Mouse (Mus musculus) spleen, adult 2 months (tissue): ENCODE data around the gene Crisp2. TPM values are rescaled to one million over a fixed set of nuclear protein-coding genes. Genes with fewer than 3 reads are reported as not detected.

Experiments
- DNase-seq, 2 experiments: peaks; one replicate each; pipeline versions ENCODE4 v3.0.0 to v3.0.0-alpha.2; 2012 to 2021; ENCODE audit warnings: low spot score in 2 of 2, low read depth in 1 of 2
- H3K27ac ChIP-seq: fragments of 200-500 bp; 2 replicates; pipeline ENCODE4 v1.5.1; 2012; ENCODE audit warnings: low read length, inconsistent platforms; ENCODE audit not compliant: insufficient read depth
- H3K27me3 ChIP-seq: fragments of 200-500 bp; 2 replicates; pipeline ENCODE4 v1.6.1; 2012; ENCODE audit warnings: mild to moderate bottlenecking, moderate library complexity, low read length, inconsistent platforms; ENCODE audit not compliant: control insufficient read depth, insufficient read depth
- H3K36me3 ChIP-seq: fragments of 200-500 bp; 2 replicates; pipeline ENCODE4 v1.6.1; 2012; ENCODE audit warnings: mild to moderate bottlenecking, low read length, inconsistent platforms; ENCODE audit not compliant: control insufficient read depth, insufficient read depth
- H3K4me1 ChIP-seq: fragments of 200-500 bp; 2 replicates; pipeline ENCODE4 v1.6.1; 2011; ENCODE audit warnings: inconsistent platforms; ENCODE audit not compliant: control insufficient read depth, insufficient read depth, insufficient read length
- H3K4me3 ChIP-seq: fragments of 200-500 bp; 2 replicates; pipeline ENCODE4 v1.5.1; 2011; ENCODE audit warnings: mild to moderate bottlenecking, inconsistent platforms; ENCODE audit not compliant: insufficient read depth, insufficient read length; ENCODE audit errors: extremely low read depth
- CTCF ChIP-seq: fragments of 200-500 bp; IDR thresholded peaks from 2 replicates; pipeline ENCODE4 v1.5.1; 2011; ENCODE audit warnings: mild to moderate bottlenecking, inconsistent platforms; ENCODE audit not compliant: insufficient read depth, insufficient read length, insufficient replicate concordance; ENCODE audit errors: extremely low read depth
- POLR2A ChIP-seq: fragments of 200-500 bp; IDR thresholded peaks from 2 replicates; pipeline ENCODE4 v1.6.1; 2011; ENCODE audit warnings: low read depth, low read length, inconsistent platforms
- WGBS: fragments of 180-500 bp; shearing (Covaris S2); methylation state at CpG from one replicate; pipeline ENCODE4 v1.1.7; 2018; 5-methylcytosine and 5-hydroxymethylcytosine counted together
- polyA plus RNA-seq: library from polyadenylated mRNA; depleted of rRNA; stranded (reverse); fragments of >200 nt; gene quantifications from 2 replicates; pipeline ENCODE4 v1.2.3, GENCODE M21; 2012

Crisp2 gene
- polyA plus RNA-seq, 1 experiment = not detected

DNA sequence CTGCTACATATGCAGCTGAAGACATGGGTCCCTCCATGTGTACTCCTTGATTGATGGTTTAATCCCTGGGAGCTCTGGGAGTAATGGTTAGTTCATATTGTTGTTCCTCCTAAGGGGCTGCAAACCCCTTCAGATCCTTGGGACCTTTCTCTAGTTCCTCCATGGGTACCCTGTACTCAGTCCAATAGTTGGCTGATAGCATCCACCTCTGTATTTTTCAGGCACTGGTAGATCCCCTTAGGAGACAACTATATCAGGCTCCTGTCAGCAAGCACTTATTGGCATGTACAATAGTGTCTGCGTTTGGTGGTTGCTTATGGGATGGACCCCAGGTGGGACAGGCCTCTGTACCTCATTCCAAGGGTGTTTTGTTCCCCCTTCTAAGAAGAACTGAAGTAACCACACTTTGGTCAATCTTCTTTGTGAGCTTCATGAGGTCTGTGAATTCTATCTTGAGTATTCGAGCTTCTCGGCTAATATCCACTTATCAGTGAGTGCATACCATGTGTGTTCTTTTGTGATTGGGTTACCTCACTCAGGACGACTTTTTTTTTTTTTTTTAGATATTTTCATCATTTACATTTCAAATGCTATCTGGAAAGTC is 10.6 kb upstream of the Crisp2 start:
- Histone ChIP-seq H3K36me3 (no peaks in the 10 kb centered on the region), H3K27ac (no peak overlapping the region)

DNA sequence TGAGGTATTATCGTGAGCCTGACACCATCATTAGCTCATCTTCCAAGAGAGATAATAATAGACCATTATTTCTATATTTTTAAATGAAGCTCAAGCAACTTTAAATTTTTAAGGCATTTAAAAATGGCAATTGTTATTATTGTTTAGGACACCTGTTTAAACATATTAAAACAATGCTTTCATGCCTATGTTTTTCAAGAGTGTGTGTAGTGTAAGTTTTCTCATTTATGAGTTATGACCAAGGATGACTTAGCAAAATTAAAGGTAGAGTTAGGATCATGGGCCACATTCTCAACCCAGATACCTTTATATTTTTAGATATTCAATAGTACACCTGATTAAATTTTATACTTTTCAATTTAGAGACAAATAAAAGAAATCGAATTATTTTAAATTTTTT is 5.5 kb upstream of the Crisp2 start:
- H3K27ac ChIP-seq = no peak overlapping the region
- WGBS = 77% methylated on average over 2 of the region's 2 CpGs
- no peaks in the 10 kb centered on the region for H3K27me3 ChIP-seq
- no peak overlapping the region for H3K4me3 ChIP-seq
- TF ChIP-seq CTCF (no peak), POLR2A (no peak)
- no peak for DNase-seq
- H3K36me3 ChIP-seq = no peaks in the 10 kb centered on the region
- no peaks in the 10 kb centered on the region for H3K4me1 ChIP-seq

More for the DNA sequence above, 10.6 kb upstream of the Crisp2 start:
- no peak for DNase-seq
- H3K4me3 ChIP-seq = no peak overlapping the region; the same call in 1 of the 2 replicates
- no peak for TF ChIP-seq CTCF
- no peak for TF ChIP-seq POLR2A
- 74% methylated on average over 4 of the region's 4 CpGs for WGBS
- no peaks in the 10 kb centered on the region for H3K27me3 ChIP-seq
- H3K4me1 ChIP-seq = no peaks in the 10 kb centered on the region

DNA sequence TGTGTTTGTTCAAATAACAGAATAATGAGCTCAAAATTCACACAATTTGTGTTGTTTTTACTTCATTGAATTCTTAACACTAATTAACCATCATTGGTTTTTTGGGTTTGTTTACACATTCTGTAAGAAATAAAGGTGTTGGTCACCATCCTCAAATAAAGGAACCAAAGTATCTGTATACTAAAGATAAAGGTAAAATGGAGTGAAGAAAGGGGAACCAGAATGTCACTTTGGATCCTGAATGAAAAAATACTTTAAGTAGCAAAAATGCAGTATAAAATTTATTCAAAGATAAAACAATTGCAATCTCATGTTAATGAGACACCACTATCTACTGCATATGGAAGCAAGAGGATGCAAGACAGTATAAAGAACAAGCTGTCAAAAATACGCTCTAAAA is 4.8 kb upstream of the Crisp2 start:
- DNase-seq = no peak
- H3K4me3 ChIP-seq = no peak overlapping the region; the same call in 1 of the 2 replicates
- WGBS = 70% methylated on average over 1 of the region's 1 CpGs
- H3K27ac ChIP-seq = no peak overlapping the region
- H3K36me3 ChIP-seq = no peaks in the 10 kb centered on the region
- TF ChIP-seq POLR2A (no peak), CTCF (no peak)
- H3K27me3 ChIP-seq = no peaks in the 10 kb centered on the region
- no peaks in the 10 kb centered on the region for H3K4me1 ChIP-seq

DNA sequence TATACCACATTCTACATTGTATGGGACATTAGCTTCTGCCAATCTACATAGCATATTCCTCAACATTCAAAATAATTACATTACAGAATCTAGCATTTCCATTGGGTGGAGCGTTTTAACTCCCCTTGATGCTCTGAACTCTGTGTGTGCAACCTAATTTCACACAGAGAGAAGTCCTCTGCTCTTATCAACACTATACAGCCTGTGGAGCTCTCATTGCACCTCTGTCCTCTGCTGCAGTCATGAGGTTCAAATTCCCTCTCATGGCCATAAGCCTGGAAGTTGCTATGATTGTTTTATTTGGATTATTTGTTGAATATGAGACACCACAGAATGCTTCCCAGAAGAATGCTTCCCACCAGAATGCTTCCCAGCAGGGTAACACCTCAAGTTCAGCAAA is 4.1 kb upstream of the Crisp2 start, which contains the start of gene Rhag:
Gene Rhag, plus strand, starts transcription at position 193 of the 400 bp plus-strand sequence.
- Histone ChIP-seq H3K4me1 (no peaks in the 10 kb centered on the region), H3K4me3 (peak within 1 kb of the TSS; percentile 38; the same call in 1 of the 2 replicates), H3K36me3 (no peaks in the 10 kb centered on the region), H3K27me3 (no peaks in the 10 kb centered on the region), H3K27ac (no peak within 1 kb of the TSS)
- 66% methylated on average over 1 of the region's 1 CpGs for WGBS
- no peak for DNase-seq
- no peak for TF ChIP-seq POLR2A
- TF ChIP-seq CTCF = no peak

GRCm38 (mm10) chr17:40808071-40808470 is 1.3 kb upstream of the Crisp2 start:
- H3K27ac ChIP-seq = no peak overlapping the region
- H3K27me3 ChIP-seq = no peaks in the 10 kb centered on the region
- H3K4me3 ChIP-seq = no peak overlapping the region
- no peaks in the 10 kb centered on the region for H3K36me3 ChIP-seq
- no peaks in the 10 kb centered on the region for H3K4me1 ChIP-seq
- no peak for DNase-seq
- TF ChIP-seq CTCF = no peak
- TF ChIP-seq POLR2A = no peak

GRCm38 (mm10) chr17:40806550-40806949 is 253 bp downstream of the Crisp2 start:
- Histone ChIP-seq H3K27me3 (no peaks in the 10 kb centered on the region), H3K4me1 (no peaks in the 10 kb centered on the region), H3K27ac (no peak overlapping the region), H3K4me3 (no peak overlapping the region), H3K36me3 (no peaks in the 10 kb centered on the region)
- WGBS = 10% methylated on average over 3 of the region's 3 CpGs
- TF ChIP-seq POLR2A = no peak
- no peak for TF ChIP-seq CTCF
- DNase-seq = no peak

- Histone ChIP-seq H3K4me3 (no peak overlapping the region), H3K36me3 (no peaks in the 10 kb centered on the region), H3K27ac (no peak overlapping the region), H3K4me1 (no peaks in the 10 kb centered on the region), H3K27me3 (no peaks in the 10 kb centered on the region)
- 94% methylated on average over 3 of the region's 3 CpGs for WGBS
- TF ChIP-seq POLR2A (no peak), CTCF (no peak)
- no peak for DNase-seq
Observed at GRCm38 (mm10) chr17:40802707-40803340, 4.0 kb downstream of the Crisp2 start.
